ENCODE assay signal across 7 mouse cellular contexts in the genomic region with DNA sequence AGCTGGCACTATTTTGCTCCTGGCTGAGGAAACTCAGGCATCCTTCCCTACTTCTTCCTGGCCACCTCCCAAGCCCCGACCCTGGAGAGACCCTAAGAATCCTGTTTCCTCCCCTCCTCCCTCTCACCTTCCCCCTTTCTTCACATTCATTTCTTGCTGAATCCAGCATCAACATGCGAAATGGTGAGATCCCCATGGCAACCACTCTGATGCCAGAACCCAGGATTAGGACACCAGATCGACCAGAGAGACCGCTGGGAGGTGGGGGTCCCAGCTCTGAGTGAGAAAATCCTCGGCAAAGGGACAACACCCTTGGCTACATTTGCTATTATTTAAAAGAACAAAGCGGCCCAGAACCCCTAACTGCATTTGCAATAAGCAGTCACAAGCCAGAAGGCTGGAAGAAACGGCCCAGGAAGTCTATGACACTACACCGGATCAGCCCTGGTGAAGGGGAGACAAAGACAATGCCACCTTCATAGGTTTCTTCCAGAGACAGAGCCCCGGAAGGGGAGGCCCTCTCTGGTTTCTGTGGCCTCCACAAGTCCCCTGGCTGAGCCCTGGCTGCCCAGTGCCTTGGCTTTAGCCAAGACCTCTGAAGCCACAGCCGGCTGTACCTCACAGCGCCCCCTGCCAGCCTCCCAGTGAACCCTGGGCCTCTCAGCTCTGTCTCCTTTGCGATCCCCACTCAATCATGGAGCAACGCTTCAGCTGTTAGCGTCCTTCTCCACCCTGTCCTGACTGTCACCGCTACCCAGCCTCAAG.
DNase-seq lines count a peak whose midpoint lies in the region; ATAC-seq and TF ChIP-seq lines count a peak whose summit lies in the region.

No protein-coding gene starts in this region.

- H3K36me3 ChIP-seq in kidney, embryonic 14.5 days (ENCODE audit: control insufficient read depth, insufficient read depth, low read length) = no peaks in the 10 kb centered on the region
- no peaks in the 10 kb centered on the region for H3K36me3 ChIP-seq in hindbrain, embryonic 13.5 days
- H3K36me3 ChIP-seq in neural tube, embryonic 11.5 days (ENCODE audit: control insufficient read depth, insufficient read depth, low read length) = no peaks in the 10 kb centered on the region
- H3K36me3 ChIP-seq in kidney, embryonic 15.5 days = no peaks in the 10 kb centered on the region

- WGBS in kidney, embryonic 14.5 days = 36% methylated on average over 15 of the region's 15 CpGs
- WGBS in hindbrain, embryonic 13.5 days = 32% methylated on average over 15 of the region's 15 CpGs
- 37% methylated on average over 15 of the region's 15 CpGs for WGBS in neural tube, embryonic 11.5 days
- WGBS in kidney, embryonic 15.5 days = 42% methylated on average over 15 of the region's 15 CpGs

- ATAC-seq in kidney, embryonic 14.5 days (ENCODE audit: low FRiP score, low TSS enrichment) = no peak
- no peak for ATAC-seq in Patski
- no peak for ATAC-seq in hindbrain, embryonic 13.5 days (ENCODE audit: low FRiP score)
- ATAC-seq in neural tube, embryonic 11.5 days (ENCODE audit: insufficient read depth, low FRiP score, low TSS enrichment) = no peak
- ATAC-seq in kidney, embryonic 15.5 days (replicated peaks; ENCODE audit: low FRiP score) = no peak

- H3K4me1 ChIP-seq in kidney, embryonic 14.5 days (ENCODE audit: control insufficient read depth, insufficient read depth, low read length) = no peaks in the 10 kb centered on the region
- peaks cover 16% of the 10 kb centered on the region for H3K4me1 ChIP-seq in hindbrain, embryonic 13.5 days (replicated peaks)
- no peaks in the 10 kb centered on the region for H3K4me1 ChIP-seq in neural tube, embryonic 11.5 days (ENCODE audit: control insufficient read depth, insufficient read depth, low read length)
- H3K4me1 ChIP-seq in kidney, embryonic 15.5 days = peaks cover 5% of the 10 kb centered on the region; the same call in 1 of the 2 replicates

- no peak overlapping the region for H3K4me3 ChIP-seq in kidney, embryonic 14.5 days (ENCODE audit: low read length)
- no peak overlapping the region for H3K4me3 ChIP-seq in hindbrain, embryonic 13.5 days
- no peak overlapping the region for H3K4me3 ChIP-seq in neural tube, embryonic 11.5 days (ENCODE audit: low read depth, low read length)
- H3K4me3 ChIP-seq in kidney, embryonic 15.5 days (replicated peaks) = no peak overlapping the region

- DNase-seq in kidney, postnatal 4 days = peak; percentile 64 to 70
- DNase-seq in Patski (ENCODE audit: low read depth, low spot score) = no peak
- DNase-seq in brain, adult 2 months (ENCODE audit: low read depth, low spot score) = peak; percentile 13
- DNase-seq in neural tube, embryonic 11.5 days (ENCODE audit: low spot score) = peak; percentile 59

- H3K27me3 ChIP-seq in kidney, embryonic 14.5 days (ENCODE audit: control insufficient read depth, insufficient read depth, low read length) = no peaks in the 10 kb centered on the region
- no peaks in the 10 kb centered on the region for H3K27me3 ChIP-seq in Patski
- H3K27me3 ChIP-seq in hindbrain, embryonic 13.5 days = 0 out of 2 replicates have a peak, but pooled peaks cover 3% of the 10 kb centered on the region
- no peaks in the 10 kb centered on the region for H3K27me3 ChIP-seq in neural tube, embryonic 11.5 days (ENCODE audit: control insufficient read depth, insufficient read depth, low read length)
- H3K27me3 ChIP-seq in kidney, embryonic 15.5 days = peaks cover 3% of the 10 kb centered on the region; the same call in 1 of the 2 replicates

- H3K9ac ChIP-seq in kidney, embryonic 14.5 days (ENCODE audit: low read depth, low read length) = no peak overlapping the region
- no peak overlapping the region for H3K9ac ChIP-seq in hindbrain, embryonic 13.5 days
- H3K9ac ChIP-seq in neural tube, embryonic 11.5 days (ENCODE audit: low read length) = no peak overlapping the region
- no peak overlapping the region for H3K9ac ChIP-seq in kidney, embryonic 15.5 days

- in situ Hi-C loops in Patski (cut with MboI; ENCODE audit: low pct_unique_long_range_greater_than_20kb) = no loop called here

- no peak overlapping the region for H3K4me2 ChIP-seq in kidney, embryonic 14.5 days (replicated peaks; ENCODE audit: low read depth, low read length)
- H3K4me2 ChIP-seq in hindbrain, embryonic 13.5 days = 0 out of 2 replicates have a peak overlapping the region, but pooled peaks have one; percentile 17
- H3K4me2 ChIP-seq in neural tube, embryonic 11.5 days (ENCODE audit: low read depth) = no peak overlapping the region
- no peak overlapping the region for H3K4me2 ChIP-seq in kidney, embryonic 15.5 days

- CTCF ChIA-PET in Patski (lab: Charles Lee) = interaction anchor here (1.0 kb wide), 1 partner anchor 45 kb away, joined by 3 read pairs; no protein-coding TSS in a partner anchor

- H3K27ac ChIP-seq in kidney, embryonic 14.5 days (ENCODE audit: low read depth, low read length) = no peak overlapping the region
- H3K27ac ChIP-seq in hindbrain, embryonic 13.5 days = peak overlapping the region; percentile 18; the same call in 1 of the 2 replicates
- H3K27ac ChIP-seq in neural tube, embryonic 11.5 days (ENCODE audit: low read depth, low read length) = no peak overlapping the region
- H3K27ac ChIP-seq in kidney, embryonic 15.5 days = no peak overlapping the region

- H3K9me3 ChIP-seq in kidney, embryonic 14.5 days (ENCODE audit: control insufficient read depth, low read length) = no peaks in the 10 kb centered on the region
- no peaks in the 10 kb centered on the region for H3K9me3 ChIP-seq in hindbrain, embryonic 13.5 days
- H3K9me3 ChIP-seq in neural tube, embryonic 11.5 days (ENCODE audit: control insufficient read depth, low read length) = no peaks in the 10 kb centered on the region
- H3K9me3 ChIP-seq in kidney, embryonic 15.5 days (replicated peaks) = no peaks in the 10 kb centered on the region

- POLR2A ChIA-PET in Patski (lab: Charles Lee) = no interaction called here

- TF ChIP-seq CTCF in Patski (IDR thresholded peaks at IDR 0.05) = peak; percentile 73
